Mouse (Mus musculus) cortical plate, adult 2 months (tissue): Measurements from ENCODE around the gene Mettl24.

Source experiments
- CTCF ChIP-seq: fragments of 200-500 bp; IDR thresholded peaks from 2 replicates; pipeline ENCODE4 v1.5.1; 2011; ENCODE audit warnings: mild to moderate bottlenecking, control low read depth, low read length; ENCODE audit not compliant: insufficient read depth; ENCODE audit errors: extremely low read depth
- POLR2A ChIP-seq: fragments of 200-500 bp; IDR thresholded peaks from 2 replicates; pipeline ENCODE4 v1.6.1; 2011; ENCODE audit warnings: mild to moderate bottlenecking, low read length, control low read depth; ENCODE audit not compliant: insufficient read depth; ENCODE audit errors: extremely low read depth

- TF ChIP-seq CTCF (no peak), POLR2A (no peak)
Observed at GRCm38 (mm10) chr10:40672587-40673296, 10.3 kb upstream of the Mettl24 start.
